Mouse (Mus musculus) brain, embryonic 14.5 days (tissue): Measurements from ENCODE around the gene Apoc1.

Experiments used
- CTCF ChIP-seq: fragments of 200-500 bp; IDR thresholded peaks from 2 replicates; pipeline ENCODE4 v1.5.1; 2012; ENCODE audit warnings: inconsistent platforms, mild to moderate bottlenecking, moderate library complexity, borderline replicate concordance; ENCODE audit not compliant: insufficient read depth, insufficient read length; ENCODE audit errors: extremely low read depth
- POLR2A ChIP-seq: fragments of 200-500 bp; IDR thresholded peaks from 2 replicates; pipeline ENCODE4 v1.6.1; 2012; ENCODE audit warnings: mild to moderate bottlenecking, inconsistent platforms, borderline replicate concordance; ENCODE audit not compliant: poor library complexity, insufficient read depth, insufficient read length, severe bottlenecking; ENCODE audit errors: extremely low read depth

GRCm38 (mm10) chr7:19701069-19701761 is 8.8 kb upstream of the Apoc1 start:
- peak; percentile 73 for TF ChIP-seq CTCF
- no peak for TF ChIP-seq POLR2A
